Mouse (Mus musculus) hindlimb bud, embryonic 11.5 days (tissue): ENCODE results near the gene Hoxd1.

ENCODE experiments used
- DNase-seq: peaks from one replicate; pipeline ENCODE4 v3.0.0-alpha.2; 2012; ENCODE audit warnings: low read depth, low spot score; ENCODE audit errors: extremely low spot score

Hoxd1 gene

DNA sequence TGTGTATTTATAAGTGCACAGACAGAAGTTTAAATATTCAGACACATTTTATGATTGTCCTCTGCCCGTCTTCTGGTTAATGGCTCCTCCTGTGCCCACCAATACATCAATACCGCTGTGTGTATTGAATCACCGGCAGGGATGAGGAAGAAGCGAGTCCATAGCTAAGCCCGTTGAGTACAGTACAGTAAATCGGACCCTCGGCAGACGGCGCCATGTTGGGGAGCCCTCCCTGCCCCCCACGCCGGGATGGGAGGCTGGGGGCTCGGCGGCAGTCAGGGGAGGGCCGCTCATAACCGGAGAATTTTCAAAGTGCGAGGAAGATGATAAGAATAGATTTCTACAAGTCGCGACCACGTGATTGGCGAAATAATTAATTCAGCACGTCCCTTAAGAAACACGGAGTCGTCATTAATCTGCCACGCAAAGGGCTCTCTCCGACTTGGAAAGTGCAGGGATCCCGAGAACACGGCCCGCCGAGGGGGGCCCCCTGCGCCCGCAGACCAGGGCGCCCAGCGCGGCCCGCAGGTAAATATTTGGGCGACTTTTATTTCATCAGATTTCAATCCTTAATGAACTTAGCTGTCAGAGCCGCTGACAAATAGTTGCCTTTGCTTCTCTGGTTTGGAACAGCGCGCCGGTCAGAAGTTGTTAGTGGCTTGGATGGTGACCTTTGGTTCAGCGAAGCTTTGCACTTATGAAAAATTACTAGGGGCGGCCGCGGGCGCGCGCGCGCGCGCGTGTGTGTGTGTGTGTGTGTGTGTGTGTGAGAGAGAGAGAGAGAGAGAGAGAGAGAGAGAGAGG, 30.1 kb upstream of the Hoxd1 start:
- no peak for DNase-seq

- no peak for DNase-seq
Observed at GRCm38 (mm10) chr2:74733317-74733661, 29.5 kb upstream of the Hoxd1 start.

GRCm38 (mm10) chr2:74733765-74734164, 29.0 kb upstream of the Hoxd1 start:
- no peak for DNase-seq

DNA sequence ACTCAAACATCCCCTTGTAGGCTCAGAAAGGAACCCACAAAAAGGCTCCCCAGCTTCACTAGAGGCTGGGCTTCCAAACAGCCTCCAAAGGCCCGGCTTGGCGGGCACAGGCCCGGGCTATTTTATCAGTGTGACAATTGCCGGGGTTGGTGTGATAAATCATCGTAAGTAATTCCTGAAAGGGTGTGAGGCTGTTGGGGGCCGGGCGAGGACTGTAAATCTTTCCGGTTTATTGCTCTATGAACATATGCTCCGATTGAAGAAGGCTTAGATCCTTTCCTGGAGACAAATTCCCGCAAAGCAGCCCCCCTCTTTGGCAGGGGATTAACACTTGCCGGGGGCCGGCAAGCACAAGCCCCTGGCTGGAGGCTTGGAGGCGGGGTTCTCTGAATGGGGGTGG, 28.3 kb upstream of the Hoxd1 start:
- DNase-seq = no peak

DNA sequence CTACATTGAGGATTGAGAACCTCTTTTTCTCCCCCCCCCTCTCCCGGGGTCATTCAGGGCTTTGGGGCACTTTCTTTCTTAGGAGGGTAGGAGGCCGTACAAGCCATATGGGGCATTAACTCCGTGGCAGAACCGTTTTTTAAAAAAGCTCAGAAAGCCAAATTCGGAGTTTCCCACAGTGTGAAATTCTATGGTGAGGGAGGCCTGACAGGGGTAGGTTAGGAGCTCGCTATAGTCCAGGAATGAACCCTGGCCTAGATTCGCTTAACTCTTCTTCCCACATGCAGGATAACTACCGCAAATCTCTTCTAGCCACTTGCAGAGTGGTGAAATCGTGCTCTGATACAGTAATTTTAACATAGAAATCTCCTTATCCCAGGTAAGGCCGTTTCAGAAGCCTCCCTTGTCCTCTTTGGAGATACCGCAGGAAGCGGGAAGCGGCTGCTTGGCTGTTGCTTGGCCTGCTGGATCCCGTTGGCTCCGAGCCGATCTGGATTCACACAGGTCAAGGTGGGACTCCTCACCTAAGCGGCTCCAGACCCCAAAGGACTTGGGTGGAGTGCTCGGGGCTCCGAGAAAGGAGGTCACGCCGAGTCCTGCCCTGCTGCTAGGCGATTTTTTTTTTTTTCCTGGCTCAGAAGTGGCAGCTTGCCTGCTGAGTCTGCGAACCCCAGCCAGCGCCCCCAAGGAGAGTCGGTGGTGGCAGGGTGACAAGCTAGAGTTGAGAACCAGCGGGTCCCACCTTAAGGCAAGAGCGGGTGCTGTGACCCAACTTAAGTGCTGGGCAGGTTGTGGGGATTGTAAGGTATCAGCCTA, 27.6 kb upstream of the Hoxd1 start:
- DNase-seq = no peak

- DNase-seq = no peak
Observed at GRCm38 (mm10) chr2:74735851-74736687, 26.7 kb upstream of the Hoxd1 start.

- DNase-seq = no peak
Observed at GRCm38 (mm10) chr2:74736688-74737577, 25.8 kb upstream of the Hoxd1 start.

- no peak for DNase-seq
Observed at GRCm38 (mm10) chr2:74737578-74738070, 25.2 kb upstream of the Hoxd1 start.

DNA sequence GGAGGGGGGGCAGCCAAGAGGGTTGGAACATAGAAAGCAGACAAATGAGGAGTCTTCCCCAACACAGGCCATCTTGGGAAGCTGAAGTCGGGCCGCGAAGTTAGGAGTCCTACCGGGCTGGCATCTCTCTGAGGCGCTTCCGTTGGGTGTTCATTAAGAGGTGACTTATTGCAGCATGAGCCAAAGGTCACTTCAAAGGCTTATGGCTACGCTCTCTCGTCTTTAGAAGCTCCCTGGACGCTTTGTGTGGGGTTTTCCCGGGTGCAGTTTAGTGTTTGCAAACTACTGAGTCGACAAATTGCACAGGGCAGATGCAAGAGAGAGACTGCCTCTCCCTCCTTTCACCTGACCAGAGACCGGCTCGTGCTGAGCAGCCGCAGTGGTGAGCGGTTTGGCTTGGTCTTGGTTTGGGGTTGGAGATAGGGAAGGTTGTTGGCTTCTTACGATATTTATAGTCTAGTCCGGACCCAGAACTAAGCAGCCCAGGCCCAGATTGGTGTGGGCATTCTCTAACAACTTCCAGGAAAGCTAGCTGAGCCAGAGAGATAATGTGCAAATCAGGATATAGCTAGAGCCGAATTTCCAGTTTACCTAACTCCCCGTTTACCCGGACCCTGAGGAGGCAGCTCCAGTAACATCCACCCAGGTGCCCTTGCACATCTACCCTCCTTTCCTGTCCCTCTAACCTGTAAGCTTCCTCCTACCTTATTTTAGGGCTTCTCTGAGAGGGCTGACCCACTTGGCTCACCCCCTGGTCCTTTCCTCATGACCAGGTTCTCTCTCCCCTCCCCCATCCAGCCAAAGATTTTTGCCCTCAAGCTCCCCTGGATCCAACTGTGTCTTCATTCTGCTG, 23.9 kb upstream of the Hoxd1 start:
- no peak for DNase-seq

- DNase-seq = no peak
Observed at GRCm38 (mm10) chr2:74739476-74739800, 23.3 kb upstream of the Hoxd1 start.

DNA sequence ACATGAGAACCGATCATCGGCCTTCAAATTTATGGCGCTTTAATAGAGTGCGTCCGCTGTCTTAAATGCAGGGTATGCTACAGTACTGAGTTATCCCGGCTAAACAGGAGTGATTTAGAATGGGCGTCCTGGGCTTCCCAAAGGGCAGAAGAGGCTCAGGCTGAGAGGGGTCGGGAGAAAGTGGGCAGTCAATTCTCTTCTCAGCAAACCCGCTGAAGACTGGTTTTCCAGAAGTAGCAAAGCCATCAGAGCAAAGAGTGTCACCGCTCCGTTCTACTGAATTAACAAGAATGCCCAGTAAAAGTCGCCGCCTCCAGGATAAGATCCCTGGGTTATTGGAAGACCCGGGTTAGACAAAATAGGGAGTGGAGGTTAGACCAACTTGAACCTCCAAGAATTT, 22.9 kb upstream of the Hoxd1 start:
- DNase-seq = no peak

DNA sequence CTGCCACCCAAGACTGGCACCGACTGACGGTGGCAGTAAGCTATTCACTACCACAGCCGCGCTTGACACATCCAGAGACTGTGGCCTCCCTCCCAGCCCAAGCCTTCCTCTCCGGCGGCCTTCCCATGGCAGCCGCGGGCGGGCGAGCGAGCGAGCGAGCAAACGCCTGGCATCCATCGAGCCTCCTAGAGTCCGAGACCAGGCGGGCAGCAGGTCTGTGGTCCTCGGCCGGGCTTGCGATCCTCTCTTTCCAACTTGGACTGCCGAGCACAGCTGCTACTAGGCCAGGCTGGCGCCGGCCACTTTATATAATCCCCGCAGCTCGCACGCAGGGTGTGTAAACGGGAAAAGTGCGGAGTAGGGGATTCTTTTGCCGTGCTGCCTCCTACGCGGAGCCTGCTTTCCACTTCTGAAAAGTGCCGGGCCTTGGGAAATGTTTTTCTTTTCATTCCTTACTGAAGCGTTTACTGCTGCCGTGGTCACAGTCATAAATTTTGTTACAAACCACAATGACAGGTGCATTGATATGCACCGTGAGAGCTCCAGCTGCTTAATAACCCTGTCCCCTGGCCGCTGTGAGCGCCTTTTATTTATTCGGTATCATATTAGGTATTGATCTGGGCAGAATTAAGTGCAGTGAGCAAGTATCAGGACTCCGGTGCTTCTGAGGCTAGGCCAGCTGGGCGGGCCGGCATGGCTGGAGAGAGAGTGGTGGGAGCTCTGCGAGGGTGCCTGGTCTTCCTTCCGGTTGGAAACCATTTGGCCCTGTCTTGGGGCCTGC, 22.3 kb upstream of the Hoxd1 start:
- no peak for DNase-seq

DNA sequence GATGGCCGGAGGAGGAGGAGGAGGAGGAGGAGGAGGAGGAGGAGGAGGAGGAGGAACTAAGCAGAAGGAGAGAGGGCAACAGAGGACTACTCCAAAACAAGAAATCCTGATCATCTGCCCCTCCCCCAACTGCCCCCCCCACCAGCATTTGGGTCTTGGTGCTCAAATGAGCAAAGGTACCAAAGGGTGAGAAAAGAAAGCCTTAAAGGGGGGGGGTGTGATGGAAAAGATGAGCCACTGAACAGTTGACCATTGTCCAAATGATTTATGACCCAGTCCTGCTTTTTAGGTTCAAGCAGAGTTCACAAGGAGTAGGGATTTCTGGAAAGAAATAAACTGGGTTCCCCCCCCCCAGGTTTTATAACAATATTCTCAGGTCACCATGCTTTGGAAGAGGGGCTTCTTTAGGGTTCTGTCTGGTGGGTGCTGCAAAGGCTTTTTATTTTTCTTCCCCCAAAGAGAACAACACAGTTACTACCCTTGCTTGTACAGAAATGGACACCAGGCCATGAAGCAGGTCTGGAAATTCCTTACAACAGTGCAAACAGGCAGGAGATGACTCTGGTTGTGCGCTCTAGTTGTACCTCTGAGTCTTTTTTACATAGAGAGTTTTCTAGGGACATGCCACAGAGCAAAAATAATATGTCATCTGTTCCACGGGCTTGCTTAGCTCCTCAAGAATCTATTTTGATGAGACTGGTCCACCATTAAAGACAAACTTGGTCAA, 21.4 kb upstream of the Hoxd1 start:
- no peak for DNase-seq

GRCm38 (mm10) chr2:74741979-74742277, 20.9 kb upstream of the Hoxd1 start:
- DNase-seq = no peak

DNA sequence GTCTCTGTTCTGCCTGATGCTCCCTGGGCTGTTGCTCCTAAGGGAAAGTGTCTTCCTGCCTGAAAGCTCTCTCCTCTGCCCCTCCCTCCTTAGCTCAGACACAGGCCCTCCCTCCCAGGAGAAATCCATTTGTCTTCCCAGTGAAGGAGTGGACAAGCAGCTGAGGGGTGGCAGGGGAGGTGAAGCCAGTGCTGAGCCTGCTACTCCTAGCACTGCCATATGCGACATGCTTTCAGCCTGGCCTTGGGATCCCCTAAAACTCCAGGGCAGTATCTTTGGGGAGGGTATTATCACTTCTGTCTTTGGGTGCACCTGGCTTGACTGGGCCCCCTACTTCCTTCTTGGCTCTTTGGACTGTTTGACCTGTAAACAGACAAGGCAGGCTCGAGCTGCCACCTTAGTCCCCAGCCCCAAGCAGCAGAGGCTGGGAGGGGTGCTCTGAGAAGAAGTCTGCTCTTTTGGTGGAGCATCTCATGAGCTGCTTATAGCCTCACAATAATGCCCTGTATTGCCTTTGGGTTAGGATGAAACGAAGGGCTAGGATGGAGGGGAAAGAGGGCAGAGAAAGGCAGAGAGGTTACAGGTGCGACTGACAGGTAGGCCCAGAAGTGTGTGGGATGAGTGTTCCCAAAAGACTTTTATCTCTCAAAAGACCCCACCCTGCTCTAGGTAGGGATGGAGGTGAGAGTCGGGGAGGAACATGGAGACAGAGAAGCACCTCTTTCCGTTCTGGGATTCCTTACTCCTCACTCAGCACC, 17.1 kb upstream of the Hoxd1 start:
- DNase-seq = no peak

- DNase-seq = no peak
Observed at GRCm38 (mm10) chr2:74746298-74746921, 16.4 kb upstream of the Hoxd1 start.

- no peak for DNase-seq
Observed at GRCm38 (mm10) chr2:74747006-74747405, 15.8 kb upstream of the Hoxd1 start.
